Mouse (Mus musculus): ENCODE measurements around the gene Zfp11. TPM values are rescaled to one million over a fixed set of nuclear protein-coding genes. Genes with fewer than 3 reads are reported as not detected.
"Not testable (repeated sequence)": the region's sequence is repeated elsewhere in the genome, so short reads cannot be mapped to it uniquely, and the experiment has no call there.

The Zfp11 gene
- total RNA-seq, 2 experiments from 2014 or later: 1.8 to 2.4 TPM

GRCm38 (mm10) chr5:129664090-129664489 lies 5.8 kb downstream of the Zfp11 start:
- intact Hi-C loops (cut with DNase I): no loop called here
- Histone ChIP-seq H3K4me3 (no peak overlapping the region), H3K27ac (no peak overlapping the region)
- no peak for TF ChIP-seq CTCF (IDR thresholded peaks at IDR 0.05)
- DNase-seq: no peak

- H3K4me3 ChIP-seq: no peak overlapping the region
- DNase-seq: no peak
- no peak for TF ChIP-seq CTCF (IDR thresholded peaks at IDR 0.05)
- intact Hi-C loops (cut with DNase I): no loop called here
- H3K27ac ChIP-seq: no peak overlapping the region
These were observed 12.0 kb downstream of the Zfp11 start for GRCm38 (mm10) chr5:129657931-129658330.

- Histone ChIP-seq H3K27ac (no peak overlapping the region), H3K4me3 (no peak overlapping the region)
- no peak for DNase-seq
- TF ChIP-seq CTCF (IDR thresholded peaks at IDR 0.05): no peak
- intact Hi-C loops (cut with DNase I): no loop called here
These were observed 12.9 kb downstream of the Zfp11 start for GRCm38 (mm10) chr5:129657016-129657415.

GRCm38 (mm10) chr5:129650858-129651257 lies 19.0 kb downstream of the Zfp11 start:
- no peak for TF ChIP-seq CTCF (IDR thresholded peaks at IDR 0.05)
- intact Hi-C loops (cut with DNase I): no loop called here
- Histone ChIP-seq H3K27ac (no peak overlapping the region), H3K4me3 (no peak overlapping the region)
- DNase-seq: no peak

- H3K27ac ChIP-seq; intact Hi-C loops (cut with DNase I); DNase-seq; H3K4me3 ChIP-seq: not testable (repeated sequence)
These were observed 37.3 kb downstream of the Zfp11 start for GRCm38 (mm10) chr5:129632270-129633250.

- H3K27ac ChIP-seq; DNase-seq; intact Hi-C loops (cut with DNase I); H3K4me3 ChIP-seq: not testable (repeated sequence)
These were observed 43.3 kb downstream of the Zfp11 start for GRCm38 (mm10) chr5:129626586-129626985.

GRCm38 (mm10) chr5:129626099-129626498 lies 43.8 kb downstream of the Zfp11 start:
- intact Hi-C loops (cut with DNase I): no loop called here
- H3K4me3 ChIP-seq: no peak overlapping the region
- H3K27ac ChIP-seq: no peak overlapping the region
- DNase-seq: no peak
- no peak for TF ChIP-seq CTCF (IDR thresholded peaks at IDR 0.05)

- Histone ChIP-seq H3K27ac (no peak overlapping the region), H3K4me3 (no peak overlapping the region)
- intact Hi-C loops (cut with DNase I): no loop called here
- no peak for TF ChIP-seq CTCF (IDR thresholded peaks at IDR 0.05)
- DNase-seq: no peak
These were observed 48.5 kb downstream of the Zfp11 start for GRCm38 (mm10) chr5:129621361-129621760.

- TF ChIP-seq CTCF (IDR thresholded peaks at IDR 0.05): peak; percentile 38
- H3K4me3 ChIP-seq; H3K27ac ChIP-seq; DNase-seq; intact Hi-C loops (cut with DNase I): not testable (repeated sequence)
These were observed 49.3 kb downstream of the Zfp11 start for GRCm38 (mm10) chr5:129620600-129620999.

GRCm38 (mm10) chr5:129611060-129611459 lies 58.8 kb downstream of the Zfp11 start:
- Histone ChIP-seq H3K4me3 (no peak overlapping the region), H3K27ac (no peak overlapping the region)
- intact Hi-C loops (cut with DNase I): loop anchor here (5.0 kb wide), 1 partner anchor 111 kb away; no protein-coding TSS in a partner anchor
- TF ChIP-seq CTCF (IDR thresholded peaks at IDR 0.05): peak; percentile 88
- DNase-seq: peak; percentile 74

- intact Hi-C loops (cut with DNase I): no loop called here
- H3K4me3 ChIP-seq: no peak overlapping the region
- no peak for DNase-seq
- TF ChIP-seq CTCF (IDR thresholded peaks at IDR 0.05): no peak
- no peak overlapping the region for H3K27ac ChIP-seq
These were observed 62.4 kb downstream of the Zfp11 start for GRCm38 (mm10) chr5:129607476-129607875.

Other genes starting within 250 kb of the Zfp11 start
- gene Sfswap, start 168.9 kb downstream of the Zfp11 start, total RNA-seq (2021): 10 to 100 TPM; 24.5 to 26.3 TPM
- under 1 TPM; 0.26 to 0.39 TPM for gene Mmp17, start 85.9 kb downstream of the Zfp11 start, total RNA-seq (2021)
- gene Sept14, start 38.4 kb upstream of the Zfp11 start, total RNA-seq (2021): not detected
- 10 to 100 TPM; 57.6 to 63.1 TPM for gene Mrps17, start 45.4 kb upstream of the Zfp11 start, total RNA-seq (2021)
- 100 to 1,000 TPM; 500 to 681 TPM for gene Nipsnap2, start 55.0 kb upstream of the Zfp11 start, total RNA-seq (2021)
- 10 to 100 TPM; 13.0 to 15.4 TPM for gene Psph, start 117.3 kb upstream of the Zfp11 start, total RNA-seq (2021)
- 10 to 100 TPM in 1 of 2 experiments, 1 to 10 TPM in 1; 6.5 to 11.0 TPM for gene Sumf2, start 176.9 kb upstream of the Zfp11 start, total RNA-seq (2021)
- gene Chchd2, start 217.4 kb upstream of the Zfp11 start, total RNA-seq (2021): 100 to 1,000 TPM; 604 to 698 TPM
- gene Zbed5, start 225.6 kb upstream of the Zfp11 start, total RNA-seq (2021): under 1 TPM; 0.20 to 0.45 TPM
- 100 to 1,000 TPM; 314 to 437 TPM for gene Phkg1, start 228.4 kb upstream of the Zfp11 start, total RNA-seq (2021)
- gene Nupr1l, start 238.4 kb upstream of the Zfp11 start, total RNA-seq (2021): not detected

Measured in gastrocnemius, adult 2 months (tissue).